Mouse (Mus musculus) embryonic facial prominence, embryonic 13.5 days (tissue): Measurements from ENCODE around the gene Mrpl42. TPM values are rescaled to one million over a fixed set of nuclear protein-coding genes. Genes with fewer than 3 reads are reported as not detected.

Experiments
- ATAC-seq: fragments of 200-750 bp; cut with Nextera tagmentation; 2 replicates; pipeline ENCODE4 v1.8.0; 2017; ENCODE audit warnings: low read depth; ENCODE audit not compliant: insufficient number of reproducible peaks, insufficient read depth, low FRiP score, low TSS enrichment
- H3K27ac ChIP-seq: fragments of 300-500 bp; sonication (generic); 2 replicates; pipeline ENCODE4 v1.5.1; 2015; ENCODE audit warnings: moderate library complexity, mild to moderate bottlenecking, inconsistent platforms
- H3K27me3 ChIP-seq: fragments of 300-500 bp; sonication (generic); 2 replicates; pipeline ENCODE4 v1.6.1; 2015; ENCODE audit warnings: mild to moderate bottlenecking, inconsistent platforms
- H3K36me3 ChIP-seq: fragments of 300-500 bp; sonication (generic); 2 replicates; pipeline ENCODE4 v1.6.1; 2015; ENCODE audit warnings: mild to moderate bottlenecking, inconsistent platforms
- H3K4me1 ChIP-seq: fragments of 300-500 bp; sonication (generic); 2 replicates; pipeline ENCODE4 v1.6.1; 2015; ENCODE audit warnings: inconsistent platforms
- H3K4me2 ChIP-seq: fragments of 300-500 bp; sonication (generic); 2 replicates; pipeline ENCODE4 v1.6.1; 2015; ENCODE audit warnings: moderate library complexity, mild to moderate bottlenecking, inconsistent platforms
- H3K4me3 ChIP-seq: fragments of 300-500 bp; sonication (generic); 2 replicates; pipeline ENCODE4 v1.5.1; 2015; ENCODE audit warnings: mild to moderate bottlenecking, inconsistent platforms
- H3K9ac ChIP-seq: fragments of 300-500 bp; sonication (generic); 2 replicates; pipeline ENCODE4 v1.6.1; 2015; ENCODE audit warnings: mild to moderate bottlenecking, inconsistent platforms
- H3K9me3 ChIP-seq: fragments of 300-500 bp; sonication (generic); 2 replicates; pipeline ENCODE4 v1.6.1; 2016; ENCODE audit warnings: inconsistent platforms
- WGBS: fragments of 180-500 bp; shearing (Covaris S2); methylation state at CpG from one replicate; pipeline ENCODE4 v1.1.7; 2015; ENCODE audit warnings: mixed read lengths; 5-methylcytosine and 5-hydroxymethylcytosine counted together
- polyA plus RNA-seq: library from polyadenylated mRNA; unstranded; fragments of >200 nt; fragmentation: Nextera tagmentation; extraction: Ambion mirVana; gene quantifications from 2 replicates; pipeline ENCODE4 v1.2.1, GENCODE M21; 2015

The Mrpl42 gene
- polyA plus RNA-seq, 1 experiment from 2014 or later: 316 TPM

- Histone ChIP-seq H3K4me1 (no peaks in the 10 kb centered on the region), H3K9me3 (no peaks in the 10 kb centered on the region), H3K36me3 (no peaks in the 10 kb centered on the region), H3K27me3 (no peaks in the 10 kb centered on the region), H3K27ac (no peak overlapping the region), H3K9ac (no peak overlapping the region), H3K4me2 (no peak overlapping the region), H3K4me3 (no peak overlapping the region)
- WGBS: 73% methylated on average over 11 of the region's 11 CpGs
- no peak for ATAC-seq
Observed at GRCm38 (mm10) chr10:95471889-95472547, 29.7 kb downstream of the Mrpl42 start.

DNA sequence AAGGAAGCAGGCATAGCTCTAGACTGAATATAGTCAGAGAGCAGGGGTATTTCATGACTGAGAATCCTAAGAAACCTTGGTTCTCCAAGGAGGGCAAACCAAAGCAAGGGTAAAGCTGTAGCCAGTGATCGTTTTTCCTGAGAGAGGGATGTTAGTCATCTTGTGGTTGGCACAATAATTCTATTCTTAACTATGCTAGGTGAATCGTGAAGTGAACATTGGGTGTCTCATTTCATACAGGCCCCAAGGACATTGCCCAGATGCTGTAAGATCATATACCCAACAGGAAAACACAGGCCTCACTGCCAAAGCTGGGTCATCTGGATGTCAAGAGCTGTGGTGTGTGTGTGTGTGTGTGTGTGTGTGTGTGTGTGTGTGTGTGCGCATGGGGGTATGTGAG is 30.6 kb downstream of the Mrpl42 start:
- Histone ChIP-seq H3K9me3 (no peaks in the 10 kb centered on the region), H3K4me1 (no peaks in the 10 kb centered on the region), H3K27me3 (no peaks in the 10 kb centered on the region), H3K9ac (no peak overlapping the region), H3K27ac (no peak overlapping the region), H3K4me3 (no peak overlapping the region), H3K4me2 (no peak overlapping the region), H3K36me3 (no peaks in the 10 kb centered on the region)
- no peak for ATAC-seq
- 50% methylated on average over 3 of the region's 3 CpGs for WGBS

DNA sequence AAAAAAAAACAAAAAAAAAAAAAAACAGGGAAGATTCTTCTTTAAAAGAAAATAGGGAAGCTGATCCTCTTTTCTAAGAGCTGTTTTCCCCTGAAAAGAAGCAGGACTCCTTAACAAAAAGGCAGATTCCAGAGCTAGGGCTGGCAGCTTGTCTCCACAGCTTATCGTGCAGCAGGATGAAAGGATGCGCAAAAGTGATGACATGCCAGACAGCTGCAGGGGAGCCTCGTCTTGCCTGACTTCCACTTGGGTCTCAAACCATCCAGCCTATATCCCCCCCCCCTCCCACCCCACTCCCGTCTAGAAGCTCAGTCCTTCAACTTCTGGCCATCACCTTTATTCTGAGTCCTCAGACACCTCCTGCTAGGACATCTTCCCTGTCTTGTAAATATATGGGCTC is 32.8 kb downstream of the Mrpl42 start:
- Histone ChIP-seq H3K9ac (no peak overlapping the region), H3K27me3 (no peaks in the 10 kb centered on the region), H3K4me1 (no peaks in the 10 kb centered on the region), H3K36me3 (no peaks in the 10 kb centered on the region), H3K9me3 (no peaks in the 10 kb centered on the region), H3K27ac (no peak overlapping the region), H3K4me3 (no peak overlapping the region), H3K4me2 (no peak overlapping the region)
- no peak for ATAC-seq
- WGBS: 45% methylated on average over 4 of the region's 4 CpGs

GRCm38 (mm10) chr10:95465485-95465896 is 36.2 kb downstream of the Mrpl42 start:
- Histone ChIP-seq H3K9ac (no peak overlapping the region), H3K4me1 (no peaks in the 10 kb centered on the region), H3K36me3 (no peaks in the 10 kb centered on the region), H3K4me2 (no peak overlapping the region), H3K27ac (no peak overlapping the region), H3K4me3 (no peak overlapping the region), H3K27me3 (no peaks in the 10 kb centered on the region), H3K9me3 (no peaks in the 10 kb centered on the region)
- no peak for ATAC-seq
- WGBS: 46% methylated on average over 4 of the region's 4 CpGs

DNA sequence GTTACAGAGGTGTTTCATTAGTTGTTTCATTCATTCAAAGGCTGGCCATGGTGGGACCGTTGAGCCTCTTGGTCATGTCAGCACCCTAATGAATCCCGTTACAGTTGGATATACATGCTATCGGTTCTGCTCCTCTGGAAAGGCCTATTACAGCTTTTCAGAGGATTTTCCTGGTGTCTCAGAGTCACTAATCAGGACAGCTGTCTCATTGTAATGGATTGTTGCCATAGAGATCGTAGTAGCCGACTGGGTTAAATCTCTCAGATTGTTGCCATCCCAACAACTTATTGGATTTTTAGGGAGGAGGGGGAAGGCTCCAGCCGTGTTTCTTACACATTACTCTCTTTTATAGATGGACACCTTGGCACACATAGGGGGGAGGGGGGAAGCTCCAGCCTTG is 37.2 kb downstream of the Mrpl42 start:
- H3K9ac ChIP-seq: no peak overlapping the region
- ATAC-seq: no peak
- H3K4me1 ChIP-seq: no peaks in the 10 kb centered on the region
- H3K27me3 ChIP-seq: no peaks in the 10 kb centered on the region
- H3K36me3 ChIP-seq: no peaks in the 10 kb centered on the region
- whole genome bisulfite sequencing: 77% methylated on average over 6 of the region's 6 CpGs
- H3K9me3 ChIP-seq: no peaks in the 10 kb centered on the region
- H3K27ac ChIP-seq: no peak overlapping the region
- no peak overlapping the region for H3K4me2 ChIP-seq
- H3K4me3 ChIP-seq: no peak overlapping the region

GRCm38 (mm10) chr10:95462231-95462630 is 39.5 kb downstream of the Mrpl42 start:
- H3K4me2 ChIP-seq: no peak overlapping the region
- ATAC-seq: no peak
- 81% methylated on average over 1 of the region's 1 CpGs for WGBS
- no peaks in the 10 kb centered on the region for H3K36me3 ChIP-seq
- H3K9ac ChIP-seq: no peak overlapping the region
- H3K9me3 ChIP-seq: no peaks in the 10 kb centered on the region
- no peak overlapping the region for H3K4me3 ChIP-seq
- no peaks in the 10 kb centered on the region for H3K27me3 ChIP-seq
- no peaks in the 10 kb centered on the region for H3K4me1 ChIP-seq
- H3K27ac ChIP-seq: no peak overlapping the region

DNA sequence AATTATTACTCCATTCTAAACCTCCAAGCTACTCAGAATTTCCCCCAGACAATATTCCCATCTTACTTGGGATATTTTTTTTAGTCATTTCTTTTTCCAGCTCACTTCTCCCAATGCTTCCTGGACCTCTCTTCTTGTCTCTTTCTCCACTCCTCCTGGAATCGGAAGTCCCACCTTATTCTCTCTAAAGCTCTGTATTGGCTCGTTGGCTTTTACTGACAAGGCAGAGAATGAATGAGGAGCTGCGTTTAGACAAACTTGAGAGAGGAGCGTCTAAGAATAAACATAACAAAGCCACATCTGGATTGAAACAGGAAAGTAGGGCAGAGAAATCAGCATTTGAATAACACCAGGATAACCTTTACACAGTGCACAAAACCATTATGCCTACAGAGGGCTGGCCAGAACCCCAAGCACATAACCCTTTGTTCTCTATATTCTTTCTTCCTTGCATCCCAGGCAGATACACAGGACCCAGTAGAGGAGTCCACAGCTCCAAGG is 40.6 kb downstream of the Mrpl42 start:
- Histone ChIP-seq H3K9ac (no peak overlapping the region), H3K27me3 (no peaks in the 10 kb centered on the region), H3K36me3 (no peaks in the 10 kb centered on the region), H3K4me3 (no peak overlapping the region), H3K9me3 (no peaks in the 10 kb centered on the region), H3K4me2 (no peak overlapping the region), H3K27ac (no peak overlapping the region), H3K4me1 (no peaks in the 10 kb centered on the region)
- WGBS: 62% methylated on average over 4 of the region's 4 CpGs
- ATAC-seq: no peak

- H3K27ac ChIP-seq: no peak overlapping the region
- no peaks in the 10 kb centered on the region for H3K36me3 ChIP-seq
- H3K4me1 ChIP-seq: no peaks in the 10 kb centered on the region
- no peak overlapping the region for H3K4me3 ChIP-seq
- H3K9me3 ChIP-seq: no peaks in the 10 kb centered on the region
- WGBS: 59% methylated on average over 9 of the region's 9 CpGs
- H3K27me3 ChIP-seq: no peaks in the 10 kb centered on the region
- no peak for ATAC-seq
- no peak overlapping the region for H3K4me2 ChIP-seq
- no peak overlapping the region for H3K9ac ChIP-seq
Observed at GRCm38 (mm10) chr10:95458050-95458806, 43.5 kb downstream of the Mrpl42 start.

- WGBS: 85% methylated on average over 8 of the region's 8 CpGs
- Histone ChIP-seq H3K27me3 (no peaks in the 10 kb centered on the region), H3K9ac (no peak overlapping the region), H3K36me3 (no peaks in the 10 kb centered on the region), H3K4me3 (no peak overlapping the region), H3K27ac (no peak overlapping the region), H3K4me2 (no peak overlapping the region), H3K9me3 (no peaks in the 10 kb centered on the region), H3K4me1 (no peaks in the 10 kb centered on the region)
- ATAC-seq: no peak
Observed at GRCm38 (mm10) chr10:95457367-95458049, 44.2 kb downstream of the Mrpl42 start.

GRCm38 (mm10) chr10:95456103-95456502 is 45.6 kb downstream of the Mrpl42 start:
- H3K4me1 ChIP-seq: no peaks in the 10 kb centered on the region
- H3K27me3 ChIP-seq: no peaks in the 10 kb centered on the region
- H3K4me2 ChIP-seq: no peak overlapping the region
- no peak for ATAC-seq
- 59% methylated on average over 2 of the region's 2 CpGs for WGBS
- no peak overlapping the region for H3K4me3 ChIP-seq
- H3K27ac ChIP-seq: no peak overlapping the region
- H3K9me3 ChIP-seq: no peaks in the 10 kb centered on the region
- no peaks in the 10 kb centered on the region for H3K36me3 ChIP-seq
- no peak overlapping the region for H3K9ac ChIP-seq

DNA sequence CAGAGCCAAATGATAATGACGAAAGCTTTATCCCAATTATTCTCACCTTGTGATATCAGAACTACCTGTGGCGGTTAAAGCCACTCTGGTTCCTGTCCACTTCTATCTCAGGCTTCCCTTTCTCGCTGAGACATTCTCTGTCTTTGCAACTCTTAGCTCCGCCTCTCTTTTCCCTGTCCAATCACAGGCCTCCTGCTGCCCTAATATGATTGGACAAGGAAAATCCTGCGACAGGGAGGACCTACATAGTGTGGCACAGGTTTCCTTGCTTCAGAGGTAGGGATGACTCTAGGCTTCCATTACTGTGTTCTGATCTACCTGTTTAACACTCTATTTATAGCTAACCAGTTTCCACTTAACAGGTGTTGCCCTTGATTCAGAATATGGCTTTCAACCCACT is 48.5 kb downstream of the Mrpl42 start:
- H3K9ac ChIP-seq: no peak overlapping the region
- no peaks in the 10 kb centered on the region for H3K27me3 ChIP-seq
- no peak overlapping the region for H3K4me3 ChIP-seq
- no peaks in the 10 kb centered on the region for H3K36me3 ChIP-seq
- H3K4me2 ChIP-seq: no peak overlapping the region
- H3K9me3 ChIP-seq: no peaks in the 10 kb centered on the region
- H3K27ac ChIP-seq: no peak overlapping the region
- no peak for ATAC-seq
- H3K4me1 ChIP-seq: no peaks in the 10 kb centered on the region
- 81% methylated on average over 5 of the region's 5 CpGs for WGBS

DNA sequence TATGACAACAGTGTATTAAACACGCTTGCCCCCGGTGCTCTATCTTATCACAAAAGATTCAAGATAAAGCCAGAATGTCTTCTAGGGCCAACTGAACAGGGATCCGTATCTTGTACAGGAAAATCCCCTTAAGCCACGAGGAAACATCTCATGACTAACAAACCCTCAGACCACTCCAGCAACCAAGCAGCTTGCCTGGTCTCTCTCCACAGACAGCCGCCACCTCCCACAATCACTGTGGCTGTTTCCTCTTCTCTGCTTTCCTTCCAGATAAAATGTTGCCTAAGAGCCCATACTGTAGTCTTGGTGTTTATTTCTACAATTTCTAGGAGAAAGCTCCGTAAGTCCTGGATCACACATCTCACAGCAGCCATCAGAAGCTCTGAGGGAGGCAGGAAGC is 52.7 kb downstream of the Mrpl42 start:
- ATAC-seq: no peak
- Histone ChIP-seq H3K9ac (no peak overlapping the region), H3K27me3 (no peaks in the 10 kb centered on the region), H3K36me3 (no peaks in the 10 kb centered on the region), H3K4me3 (no peak overlapping the region), H3K4me2 (no peak overlapping the region), H3K9me3 (no peaks in the 10 kb centered on the region), H3K27ac (no peak overlapping the region), H3K4me1 (no peaks in the 10 kb centered on the region)
- 84% methylated on average over 6 of the region's 6 CpGs for WGBS
